Mouse (Mus musculus) lung, embryonic 14.5 days (tissue): ENCODE data around the gene Map1a. TPM values are rescaled to one million over a fixed set of nuclear protein-coding genes. Genes with fewer than 3 reads are reported as not detected.

Experiments used
- ATAC-seq: fragments of 200-750 bp; cut with Nextera tagmentation; 2 replicates; pipeline ENCODE4 v1.8.0; 2017; ENCODE audit warnings: mild to moderate bottlenecking, moderate TSS enrichment, moderate library complexity; ENCODE audit not compliant: insufficient read depth
- DNase-seq: peaks from one replicate; pipeline ENCODE4 v3.0.0-alpha.2; 2015
- H3K27ac ChIP-seq: fragments of 300-500 bp; sonication (generic); 2 replicates; pipeline ENCODE4 v1.5.1; 2014; ENCODE audit warnings: low read depth, mild to moderate bottlenecking, moderate library complexity
- H3K27me3 ChIP-seq: fragments of 300-500 bp; sonication (generic); 2 replicates; pipeline ENCODE4 v1.6.1; 2014; ENCODE audit warnings: low read length, control low read depth; ENCODE audit not compliant: insufficient read depth
- H3K36me3 ChIP-seq: fragments of 300-500 bp; sonication (generic); 2 replicates; pipeline ENCODE4 v1.6.1; 2014; ENCODE audit warnings: control low read depth; ENCODE audit not compliant: insufficient read depth
- H3K4me1 ChIP-seq: fragments of 300-500 bp; sonication (generic); 2 replicates; pipeline ENCODE4 v1.6.1; 2014; ENCODE audit warnings: antibody characterized with exemption, control low read depth; ENCODE audit not compliant: insufficient read depth
- H3K4me2 ChIP-seq: fragments of 300-500 bp; sonication (generic); 2 replicates; pipeline ENCODE4 v1.6.1; 2014; ENCODE audit warnings: mild to moderate bottlenecking
- H3K4me3 ChIP-seq: fragments of 300-500 bp; sonication (generic); 2 replicates; pipeline ENCODE4 v1.5.1; 2014; ENCODE audit warnings: low read depth, low read length
- H3K9ac ChIP-seq: fragments of 300-500 bp; sonication (generic); 2 replicates; pipeline ENCODE4 v1.6.1; 2014
- H3K9me3 ChIP-seq: fragments of 300-500 bp; sonication (generic); 2 replicates; pipeline ENCODE4 v1.6.1; 2016; ENCODE audit warnings: low read depth, low read length, control low read depth
- CTCF ChIP-seq: IDR thresholded peaks from 2 replicates; pipeline ENCODE4 v1.5.1; 2016; ENCODE audit warnings: antibody characterized with exemption, low read depth
- WGBS: fragments of 180-500 bp; shearing (Covaris S2); extraction: QIAGEN DNeasy Blood & Tissue Kit; methylation state at CpG from one replicate; pipeline ENCODE4 v1.1.7; 2014; 5-methylcytosine and 5-hydroxymethylcytosine counted together
- polyA plus RNA-seq: library from polyadenylated mRNA; unstranded; fragments of >200 nt; fragmentation: Nextera tagmentation; extraction: Ambion mirVana; gene quantifications from 2 replicates; pipeline ENCODE4 v1.2.1, GENCODE M21; 2014

The Map1a gene
- polyA plus RNA-seq, 1 experiment from 2014 or later = 5.5 TPM

DNA sequence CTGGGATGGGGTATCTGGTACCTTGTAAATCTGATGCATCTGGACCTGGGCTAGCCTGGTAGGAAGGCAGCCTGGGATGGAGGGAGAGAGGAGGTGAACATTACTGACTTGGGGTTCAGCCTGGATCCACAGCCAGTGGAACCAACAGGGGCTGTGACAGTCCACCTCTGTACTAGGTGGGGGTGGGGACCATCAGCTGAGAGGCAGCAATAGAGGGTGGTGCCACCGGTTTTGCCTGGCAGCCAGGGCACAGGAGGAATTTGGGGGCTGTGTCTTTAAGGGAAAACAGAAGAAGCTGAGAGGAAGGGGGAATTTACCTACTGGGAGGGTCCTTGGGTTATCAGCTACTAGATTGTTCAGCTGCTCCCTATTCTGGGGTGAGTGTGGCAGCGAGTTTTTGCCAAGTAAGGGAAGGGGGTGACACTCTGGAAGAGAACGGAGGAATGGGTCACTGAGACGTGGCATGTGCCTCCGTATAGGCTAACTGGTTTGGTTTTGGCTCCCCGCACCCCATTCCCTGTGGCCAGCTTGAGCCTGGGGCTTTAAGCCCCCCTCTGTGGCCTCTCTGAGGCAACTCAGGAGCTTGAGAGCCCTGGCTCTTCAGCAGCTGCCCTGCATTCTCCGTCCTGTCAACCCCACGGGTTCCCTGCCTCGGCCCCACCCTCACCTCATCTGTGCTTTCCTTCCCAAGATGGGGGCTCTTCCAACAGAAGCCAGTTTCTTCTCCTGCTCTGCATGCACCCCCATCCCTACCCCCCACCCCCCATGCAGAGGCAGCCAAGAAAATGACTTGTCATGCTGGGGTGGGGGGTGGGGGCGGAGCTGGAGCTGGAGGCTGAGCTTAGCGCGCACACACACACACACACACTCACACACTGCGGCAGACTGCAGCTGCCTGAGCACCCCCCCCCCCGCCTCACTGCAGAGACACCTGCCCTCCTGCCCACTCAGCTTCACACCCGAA is 6.5 kb downstream of the Map1a start:
- Histone ChIP-seq H3K4me2 (peak overlapping the region; percentile 75), H3K9ac (peak overlapping the region; percentile 30), H3K27me3 (peaks cover 19% of the 10 kb centered on the region; the same call in 1 of the 2 replicates), H3K9me3 (no peaks in the 10 kb centered on the region), H3K36me3 (no peaks in the 10 kb centered on the region), H3K4me3 (peak overlapping the region; percentile 32), H3K4me1 (peaks cover 17% of the 10 kb centered on the region), H3K27ac (no peak overlapping the region)
- peak; percentile 57 for DNase-seq
- no peak for TF ChIP-seq CTCF
- WGBS = under 1% methylated on average over 15 of the region's 15 CpGs
- ATAC-seq = peak; percentile 29; the same call in 1 of the 2 replicates

DNA sequence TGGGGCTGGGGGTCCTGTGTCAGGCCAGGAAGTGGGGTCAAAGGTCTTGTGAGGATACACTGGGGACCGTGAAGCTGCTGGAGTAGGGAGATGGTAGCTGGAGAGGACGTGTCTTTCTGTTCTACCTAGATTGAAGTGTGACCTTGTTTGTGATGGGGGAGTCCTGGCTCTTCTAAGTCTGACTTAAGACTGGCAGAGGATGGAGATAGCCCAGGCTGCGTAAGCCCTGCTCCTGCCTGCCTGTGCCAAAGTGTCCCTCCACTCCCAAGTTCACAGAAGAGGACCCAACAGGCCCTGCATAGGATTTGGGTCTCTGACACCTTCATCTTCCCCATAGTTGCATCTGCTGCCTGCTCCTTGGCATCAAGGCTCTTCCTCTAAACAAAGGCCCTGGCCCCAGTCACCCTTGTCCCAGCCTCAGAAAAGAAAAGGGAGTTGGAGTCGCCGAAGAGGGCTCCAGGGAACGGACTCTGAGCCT is 7.4 kb downstream of the Map1a start:
- Histone ChIP-seq H3K27me3 (peaks cover 17% of the 10 kb centered on the region; the same call in 1 of the 2 replicates), H3K4me3 (peak overlapping the region; percentile 32), H3K4me2 (peak overlapping the region; percentile 75), H3K4me1 (peaks cover 17% of the 10 kb centered on the region), H3K9me3 (no peaks in the 10 kb centered on the region), H3K27ac (no peak overlapping the region), H3K9ac (no peak overlapping the region), H3K36me3 (no peaks in the 10 kb centered on the region)
- no peak for TF ChIP-seq CTCF
- no peak for DNase-seq
- 16% methylated on average over 6 of the region's 6 CpGs for WGBS
- ATAC-seq = no peak

GRCm38 (mm10) chr2:121297701-121298100 is 8.3 kb downstream of the Map1a start:
- 18% methylated on average over 9 of the region's 9 CpGs for WGBS
- Histone ChIP-seq H3K4me1 (peaks cover 17% of the 10 kb centered on the region), H3K9ac (no peak overlapping the region), H3K36me3 (0 out of 2 replicates have a peak, but pooled peaks cover 3% of the 10 kb centered on the region), H3K4me3 (no peak overlapping the region), H3K4me2 (0 out of 2 replicates have a peak overlapping the region, but pooled peaks have one; percentile 18), H3K9me3 (no peaks in the 10 kb centered on the region), H3K27ac (no peak overlapping the region), H3K27me3 (peaks cover 17% of the 10 kb centered on the region; the same call in 1 of the 2 replicates)
- ATAC-seq (no peak), DNase-seq (no peak)
- no peak for TF ChIP-seq CTCF

GRCm38 (mm10) chr2:121298131-121298530 is 8.7 kb downstream of the Map1a start:
- peaks cover 17% of the 10 kb centered on the region for H3K4me1 ChIP-seq
- ATAC-seq (no peak), DNase-seq (peak; percentile 24)
- 0 out of 2 replicates have a peak overlapping the region, but pooled peaks have one; percentile 18 for H3K4me2 ChIP-seq
- H3K27me3 ChIP-seq = peaks cover 17% of the 10 kb centered on the region; the same call in 1 of the 2 replicates
- TF ChIP-seq CTCF = no peak
- no peak overlapping the region for H3K4me3 ChIP-seq
- H3K27ac ChIP-seq = no peak overlapping the region
- H3K36me3 ChIP-seq = 0 out of 2 replicates have a peak, but pooled peaks cover 3% of the 10 kb centered on the region
- 9% methylated on average over 8 of the region's 8 CpGs for WGBS
- no peak overlapping the region for H3K9ac ChIP-seq
- no peaks in the 10 kb centered on the region for H3K9me3 ChIP-seq

- no peak for ATAC-seq
- Histone ChIP-seq H3K4me1 (peaks cover 11% of the 10 kb centered on the region), H3K36me3 (0 out of 2 replicates have a peak, but pooled peaks cover 3% of the 10 kb centered on the region), H3K27ac (no peak overlapping the region), H3K27me3 (peaks cover 17% of the 10 kb centered on the region; the same call in 1 of the 2 replicates), H3K4me2 (no peak overlapping the region), H3K9ac (no peak overlapping the region), H3K4me3 (no peak overlapping the region), H3K9me3 (no peaks in the 10 kb centered on the region)
- TF ChIP-seq CTCF = no peak
- 83% methylated on average over 17 of the region's 17 CpGs for WGBS
- DNase-seq = no peak
Observed at GRCm38 (mm10) chr2:121299471-121299870, 10.1 kb downstream of the Map1a start.

DNA sequence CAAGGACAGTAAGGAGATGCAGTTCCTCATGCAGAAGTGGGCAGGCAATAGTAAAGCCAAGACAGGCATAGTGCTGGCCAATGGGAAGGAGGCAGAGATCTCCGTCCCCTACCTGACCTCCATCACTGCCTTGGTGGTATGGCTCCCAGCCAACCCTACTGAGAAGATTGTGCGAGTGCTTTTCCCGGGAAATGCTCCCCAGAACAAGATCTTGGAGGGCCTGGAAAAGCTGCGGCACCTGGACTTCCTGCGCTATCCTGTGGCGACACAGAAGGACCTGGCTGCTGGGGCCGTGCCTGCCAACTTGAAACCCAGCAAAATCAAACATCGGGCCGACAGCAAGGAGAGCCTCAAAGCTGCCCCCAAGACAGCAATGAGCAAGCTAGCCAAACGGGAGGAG is 10.6 kb downstream of the Map1a start:
- ATAC-seq = no peak
- H3K9me3 ChIP-seq = no peaks in the 10 kb centered on the region
- H3K27me3 ChIP-seq = peaks cover 17% of the 10 kb centered on the region; the same call in 1 of the 2 replicates
- H3K36me3 ChIP-seq = 0 out of 2 replicates have a peak, but pooled peaks cover 3% of the 10 kb centered on the region
- H3K4me2 ChIP-seq = no peak overlapping the region
- H3K27ac ChIP-seq = no peak overlapping the region
- no peak for DNase-seq
- WGBS = 58% methylated on average over 10 of the region's 10 CpGs
- 0 out of 2 replicates have a peak, but pooled peaks cover 6% of the 10 kb centered on the region for H3K4me1 ChIP-seq
- H3K9ac ChIP-seq = no peak overlapping the region
- TF ChIP-seq CTCF = no peak
- no peak overlapping the region for H3K4me3 ChIP-seq
